Mouse (Mus musculus) heart, adult 2 months (tissue): Measurements from ENCODE around the gene Znhit6.

Experiments used
- CTCF ChIP-seq: fragments of 200-600 bp; IDR thresholded peaks from 2 replicates; pipeline ENCODE4 v1.8.1; 2022; ENCODE audit warnings: antibody characterized with exemption, mild to moderate bottlenecking, moderate library complexity
- EP300 ChIP-seq: fragments of 200-500 bp; IDR thresholded peaks from 2 replicates; pipeline ENCODE4 v1.6.1; 2011; ENCODE audit warnings: low read depth, low read length, control low read depth; ENCODE audit not compliant: insufficient read depth
- POLR2A ChIP-seq: fragments of 200-500 bp; IDR thresholded peaks from 2 replicates; pipeline ENCODE4 v1.6.1; 2011; ENCODE audit warnings: mild to moderate bottlenecking, low read depth, low read length, control low read depth; ENCODE audit not compliant: insufficient read depth

DNA sequence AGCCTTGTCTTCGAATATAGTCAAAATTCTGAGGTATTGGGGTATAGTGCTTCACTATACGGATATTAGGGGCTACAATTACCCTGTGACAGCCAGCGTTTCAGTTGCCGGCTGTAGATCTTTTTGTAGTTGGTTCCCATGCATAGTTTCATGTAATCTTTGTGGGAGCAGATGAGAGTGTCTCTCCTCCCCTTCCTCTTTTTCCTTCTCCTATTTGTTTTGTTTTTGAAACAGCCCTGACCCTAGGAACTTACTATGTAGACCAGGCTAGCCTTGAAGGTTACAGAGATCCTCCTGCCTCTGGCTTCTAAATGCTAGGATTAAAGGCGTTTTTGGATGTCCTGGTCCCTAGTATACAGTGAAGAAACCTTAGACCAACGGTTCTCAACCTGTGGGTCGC, 665 bp upstream of the Znhit6 start:
- TF ChIP-seq CTCF: no peak
- no peak for TF ChIP-seq EP300
- TF ChIP-seq POLR2A: no peak
